Mouse (Mus musculus) forebrain, embryonic 14.5 days (tissue): Measurements from ENCODE around the gene Pip5k1b. TPM values are rescaled to one million over a fixed set of nuclear protein-coding genes. Genes with fewer than 3 reads are reported as not detected.

Experiments used
- ATAC-seq: fragments of 200-750 bp; cut with Nextera tagmentation; 2 replicates; pipeline ENCODE4 v1.8.0; 2017; ENCODE audit warnings: mild to moderate bottlenecking, moderate library complexity
- DNase-seq: peaks from one replicate; pipeline ENCODE4 v3.0.0-alpha.2; 2015; ENCODE audit warnings: low spot score
- H3K27ac ChIP-seq: fragments of 300-500 bp; sonication (generic); 2 replicates; pipeline ENCODE4 v1.5.1; 2014; ENCODE audit warnings: low read depth, mild to moderate bottlenecking, control low read depth, low read length, moderate library complexity
- H3K27me3 ChIP-seq: fragments of 300-500 bp; sonication (generic); replicated peaks from 2 replicates; pipeline ENCODE4 v1.6.1; 2014; ENCODE audit warnings: low read length, control low read depth, mixed read lengths; ENCODE audit not compliant: control insufficient read depth, insufficient read depth
- H3K36me3 ChIP-seq: fragments of 300-500 bp; sonication (generic); 2 replicates; pipeline ENCODE4 v1.6.1; 2014; ENCODE audit warnings: low read length, control low read depth; ENCODE audit not compliant: control insufficient read depth, insufficient read depth
- H3K4me1 ChIP-seq: fragments of 300-500 bp; sonication (generic); 2 replicates; pipeline ENCODE4 v1.6.1; 2014; ENCODE audit warnings: antibody characterized with exemption, low read length, control low read depth; ENCODE audit not compliant: control insufficient read depth, insufficient read depth
- H3K4me2 ChIP-seq: fragments of 300-500 bp; sonication (generic); 2 replicates; pipeline ENCODE4 v1.6.1; 2014; ENCODE audit warnings: mild to moderate bottlenecking, control low read depth, low read length
- H3K4me3 ChIP-seq: fragments of 300-500 bp; sonication (generic); 2 replicates; pipeline ENCODE4 v1.5.1; 2014; ENCODE audit warnings: low read depth, low read length, control low read depth
- H3K9ac ChIP-seq: fragments of 300-500 bp; sonication (generic); 2 replicates; pipeline ENCODE4 v1.6.1; 2014; ENCODE audit warnings: mild to moderate bottlenecking, low read length, control low read depth, moderate library complexity
- H3K9me3 ChIP-seq: fragments of 300-500 bp; sonication (generic); replicated peaks from 2 replicates; pipeline ENCODE4 v1.6.1; 2016; ENCODE audit warnings: low read length, control low read depth, mixed read lengths; ENCODE audit not compliant: control insufficient read depth
- WGBS: fragments of 180-500 bp; shearing (Covaris S2); extraction: QIAGEN DNeasy Blood & Tissue Kit; methylation state at CpG from one replicate; pipeline ENCODE4 v1.1.7; 2014; 5-methylcytosine and 5-hydroxymethylcytosine counted together
- polyA plus RNA-seq: library from polyadenylated mRNA; unstranded; fragments of >200 nt; fragmentation: Nextera tagmentation; extraction: Ambion mirVana; gene quantifications from 2 replicates; pipeline ENCODE4 v1.2.1, GENCODE M21; 2014

Pip5k1b gene
- polyA plus RNA-seq, 1 experiment from 2014 or later = 2.1 TPM

DNA sequence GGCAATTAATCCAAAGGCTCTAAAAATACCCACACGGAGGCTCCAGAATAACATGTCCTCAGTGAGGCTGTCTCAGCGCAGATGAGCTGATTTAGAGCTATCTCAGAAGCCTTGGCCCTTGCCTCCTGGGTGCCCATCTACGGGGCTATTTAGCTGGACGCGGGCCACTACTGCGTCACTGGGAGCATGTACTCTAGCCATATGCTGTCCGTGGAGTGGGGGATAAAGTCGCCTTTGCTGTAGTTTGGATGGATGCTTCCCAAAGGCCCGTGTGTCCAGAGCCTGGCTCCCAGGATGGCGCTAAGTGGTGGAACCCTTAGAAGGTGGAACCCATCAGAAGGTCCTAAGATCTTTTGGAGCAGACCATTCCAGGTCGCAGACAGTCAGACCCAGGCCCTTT lies 241.0 kb downstream of the Pip5k1b start:
- H3K27me3 ChIP-seq = no peaks in the 10 kb centered on the region
- H3K9ac ChIP-seq = no peak overlapping the region
- 96% methylated on average over 11 of the region's 11 CpGs for WGBS
- peaks cover 24% of the 10 kb centered on the region for H3K4me1 ChIP-seq
- H3K9me3 ChIP-seq = no peaks in the 10 kb centered on the region
- no peak overlapping the region for H3K4me3 ChIP-seq
- H3K4me2 ChIP-seq = no peak overlapping the region
- ATAC-seq = no peak
- H3K27ac ChIP-seq = no peak overlapping the region
- H3K36me3 ChIP-seq = no peaks in the 10 kb centered on the region
- no peak for DNase-seq

DNA sequence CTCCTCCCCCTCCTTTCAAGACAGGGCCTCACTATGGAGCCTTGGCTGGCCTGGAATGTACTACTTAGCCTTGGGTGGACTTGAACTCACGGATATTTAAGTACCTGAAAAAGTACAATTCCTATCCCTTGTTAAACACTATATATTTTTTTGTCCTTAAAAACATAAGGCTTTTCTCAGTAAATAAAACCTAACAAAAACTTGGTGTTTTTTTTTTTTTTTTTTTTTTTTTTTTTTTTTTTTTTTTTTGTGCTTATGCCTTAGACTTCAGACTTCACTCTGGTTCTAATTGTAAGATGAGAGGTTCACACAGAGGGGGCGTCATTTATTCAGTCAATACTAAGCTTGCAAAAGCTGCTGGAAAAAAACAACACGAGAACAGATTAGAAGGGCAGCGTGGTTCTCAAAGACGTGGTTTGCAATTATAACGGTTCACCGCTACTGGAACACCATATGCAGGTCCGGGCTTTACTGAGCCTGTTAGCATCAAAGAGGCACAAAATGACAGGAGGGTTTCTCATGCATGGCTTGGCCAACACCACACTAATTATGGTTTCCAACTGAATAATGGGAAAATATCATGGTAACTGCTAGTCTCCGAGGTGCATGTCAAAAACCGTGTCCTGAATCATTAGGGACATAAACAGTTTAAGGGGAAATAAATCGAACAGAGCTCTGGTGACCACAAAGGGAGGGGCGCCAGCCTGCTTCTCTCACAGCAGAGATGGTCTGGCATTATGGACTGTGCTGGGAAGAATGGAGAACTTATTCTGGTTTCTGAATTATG lies 242.9 kb downstream of the Pip5k1b start:
- Histone ChIP-seq H3K27me3 (no peaks in the 10 kb centered on the region), H3K9me3 (no peaks in the 10 kb centered on the region), H3K4me1 (peaks cover 27% of the 10 kb centered on the region), H3K4me3 (no peak overlapping the region), H3K36me3 (no peaks in the 10 kb centered on the region), H3K4me2 (no peak overlapping the region), H3K9ac (no peak overlapping the region), H3K27ac (0 out of 2 replicates have a peak overlapping the region, but pooled peaks have one; percentile 1)
- peak; percentile 90 for DNase-seq
- peak; percentile 58 for ATAC-seq
- WGBS = 6% methylated on average over 12 of the region's 12 CpGs

DNA sequence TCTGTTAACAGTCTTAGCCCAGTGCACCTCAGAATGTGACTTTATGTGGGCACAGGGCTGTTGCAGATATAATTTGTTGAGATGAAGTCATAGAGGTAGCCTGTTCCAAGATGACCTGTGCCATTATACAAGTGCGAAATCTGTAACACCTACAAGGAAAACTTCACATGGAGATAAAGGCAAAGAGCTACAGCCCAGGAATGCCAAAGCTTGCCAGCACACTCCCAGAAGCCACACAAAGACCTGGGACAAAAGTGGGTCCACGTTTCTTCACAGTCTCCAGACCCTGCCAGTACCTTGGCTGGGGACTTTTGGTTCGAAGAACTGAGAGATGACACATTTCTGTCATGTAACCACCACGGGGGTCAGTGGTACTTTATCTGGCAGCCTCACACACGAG lies 243.6 kb downstream of the Pip5k1b start:
- no peaks in the 10 kb centered on the region for H3K9me3 ChIP-seq
- DNase-seq (no peak), ATAC-seq (no peak)
- no peaks in the 10 kb centered on the region for H3K27me3 ChIP-seq
- H3K4me2 ChIP-seq = no peak overlapping the region
- no peak overlapping the region for H3K9ac ChIP-seq
- 68% methylated on average over 5 of the region's 5 CpGs for WGBS
- peaks cover 26% of the 10 kb centered on the region for H3K4me1 ChIP-seq
- no peak overlapping the region for H3K4me3 ChIP-seq
- H3K27ac ChIP-seq = no peak overlapping the region
- H3K36me3 ChIP-seq = no peaks in the 10 kb centered on the region

DNA sequence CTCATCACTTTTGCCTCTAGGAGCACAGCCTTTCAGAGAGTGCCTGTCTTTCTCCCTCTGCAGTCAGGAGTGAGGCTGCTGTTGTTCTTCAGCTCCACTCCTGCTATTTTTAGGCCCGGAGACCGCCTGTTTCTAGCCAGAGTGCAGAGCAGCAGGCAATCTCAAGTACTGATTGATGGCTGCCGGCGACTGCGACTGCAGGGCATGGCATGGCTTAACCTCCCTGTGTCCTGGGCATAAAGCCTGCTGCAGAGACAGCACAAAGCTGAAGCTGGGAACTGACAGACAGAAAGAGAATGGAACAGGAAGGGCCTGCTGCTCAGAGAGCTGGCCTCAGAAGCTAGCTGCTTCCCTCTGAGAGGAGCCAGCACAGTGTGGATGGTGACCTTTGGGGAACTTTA lies 247.4 kb downstream of the Pip5k1b start:
- Histone ChIP-seq H3K4me3 (no peak overlapping the region), H3K36me3 (no peaks in the 10 kb centered on the region), H3K9me3 (no peaks in the 10 kb centered on the region), H3K4me2 (no peak overlapping the region), H3K4me1 (peaks cover 10% of the 10 kb centered on the region; the same call in 1 of the 2 replicates), H3K27ac (peak overlapping the region; percentile 46; the same call in 1 of the 2 replicates), H3K27me3 (no peaks in the 10 kb centered on the region), H3K9ac (peak overlapping the region; percentile 40)
- DNase-seq = peak; percentile 36
- no peak; the same call in 1 of the 2 replicates for ATAC-seq
- WGBS = 15% methylated on average over 5 of the region's 5 CpGs

DNA sequence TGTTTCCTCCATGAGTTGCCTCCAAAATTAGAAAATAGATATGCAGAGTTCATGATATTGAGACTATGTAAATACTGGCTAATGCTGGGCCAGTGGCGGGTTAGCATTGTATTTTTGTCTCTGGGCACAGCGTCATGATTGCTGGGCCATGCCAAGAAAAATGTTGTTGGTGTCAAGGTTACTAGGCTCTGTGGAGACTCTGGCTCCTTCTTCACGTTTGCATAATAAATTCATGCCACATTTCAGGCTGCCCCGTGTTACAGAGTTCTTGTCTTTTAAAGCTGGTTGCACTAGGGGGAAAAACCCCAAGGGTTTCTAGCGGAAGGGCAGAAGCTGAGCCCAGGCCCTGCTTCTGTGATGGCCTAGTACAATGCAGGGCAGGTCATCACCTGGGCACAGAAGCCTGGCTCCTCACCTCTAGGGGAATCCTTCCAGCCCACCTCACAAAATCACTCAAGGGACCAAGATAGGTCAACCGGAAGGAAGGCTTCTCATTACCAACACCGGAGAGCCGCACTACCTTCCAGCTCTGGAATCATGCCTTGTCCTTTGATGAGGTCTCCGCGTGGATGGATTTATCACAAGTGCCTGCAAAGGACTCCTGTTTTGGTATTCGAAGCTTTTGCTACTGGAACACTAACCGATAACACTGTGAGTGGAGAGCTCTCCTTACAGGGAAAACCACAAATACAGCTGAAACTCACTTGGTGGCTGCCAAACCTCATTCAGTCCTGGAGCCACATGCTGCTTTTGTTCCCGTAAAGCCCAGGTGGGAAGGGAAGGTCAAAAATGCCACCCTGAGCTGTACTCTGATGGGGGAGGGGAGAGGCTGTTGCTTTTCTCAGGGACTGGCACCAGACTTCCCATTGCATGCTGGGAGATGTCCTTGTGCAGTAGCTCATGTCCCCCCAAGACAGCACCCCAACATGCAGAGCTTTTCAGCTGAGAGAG lies 248.1 kb downstream of the Pip5k1b start:
- Histone ChIP-seq H3K36me3 (no peaks in the 10 kb centered on the region), H3K4me1 (peaks cover 8% of the 10 kb centered on the region; the same call in 1 of the 2 replicates), H3K9ac (0 out of 2 replicates have a peak overlapping the region, but pooled peaks have one; percentile 40), H3K4me3 (no peak overlapping the region), H3K9me3 (no peaks in the 10 kb centered on the region), H3K4me2 (no peak overlapping the region), H3K27ac (peak overlapping the region; percentile 46; the same call in 1 of the 2 replicates), H3K27me3 (no peaks in the 10 kb centered on the region)
- ATAC-seq = no peak
- WGBS = 65% methylated on average over 13 of the region's 13 CpGs
- DNase-seq = no peak

DNA sequence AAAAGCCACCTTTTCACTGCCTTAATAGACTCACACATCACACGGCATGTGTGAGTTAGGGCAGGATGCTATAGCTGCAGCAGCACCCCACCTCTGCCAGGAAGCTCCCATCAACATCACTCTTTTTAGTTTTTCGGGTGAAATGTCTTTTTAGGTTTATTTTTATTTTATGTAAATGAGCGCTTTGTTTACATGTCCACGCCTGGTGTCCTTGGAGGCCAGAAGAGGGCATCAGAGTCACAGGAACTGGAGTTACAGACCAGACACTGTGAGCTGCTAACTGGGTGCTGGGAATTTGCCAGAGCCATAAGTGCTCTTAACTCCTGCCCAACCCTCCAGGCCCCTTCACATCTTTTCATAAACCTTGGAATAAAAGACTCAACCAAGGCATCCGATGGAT lies 249.3 kb downstream of the Pip5k1b start:
- H3K9me3 ChIP-seq = no peaks in the 10 kb centered on the region
- no peak overlapping the region for H3K4me2 ChIP-seq
- H3K36me3 ChIP-seq = no peaks in the 10 kb centered on the region
- 91% methylated on average over 5 of the region's 5 CpGs for WGBS
- no peak overlapping the region for H3K4me3 ChIP-seq
- DNase-seq = no peak
- no peak overlapping the region for H3K27ac ChIP-seq
- no peaks in the 10 kb centered on the region for H3K27me3 ChIP-seq
- H3K4me1 ChIP-seq = peaks cover 13% of the 10 kb centered on the region; the same call in 1 of the 2 replicates
- no peak overlapping the region for H3K9ac ChIP-seq
- ATAC-seq = no peak

DNA sequence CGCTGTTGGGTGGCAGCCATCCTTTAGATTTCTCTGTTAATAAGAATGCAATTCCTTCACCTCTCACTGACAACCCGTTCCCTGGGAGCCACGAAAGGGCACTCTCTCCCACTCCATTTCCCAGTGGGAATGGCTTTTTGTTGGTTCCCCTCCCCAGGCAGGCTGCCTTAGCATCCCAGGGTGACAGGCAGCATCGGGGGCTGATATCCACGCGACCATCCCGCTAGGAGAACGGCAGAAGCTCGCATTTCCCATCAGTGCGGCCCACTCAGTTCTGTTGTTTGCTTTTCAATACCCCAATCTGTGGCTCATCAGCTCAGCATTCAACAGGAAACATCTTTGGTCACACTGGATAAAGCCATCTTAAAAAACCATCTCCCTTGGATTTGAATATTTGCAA lies 253.5 kb downstream of the Pip5k1b start:
- H3K36me3 ChIP-seq = no peaks in the 10 kb centered on the region
- H3K9me3 ChIP-seq = no peaks in the 10 kb centered on the region
- ATAC-seq = no peak
- no peak for DNase-seq
- H3K4me1 ChIP-seq = peaks cover 5% of the 10 kb centered on the region; the same call in 1 of the 2 replicates
- 48% methylated on average over 10 of the region's 10 CpGs for WGBS
- no peak overlapping the region for H3K4me2 ChIP-seq
- no peak overlapping the region for H3K4me3 ChIP-seq
- no peak overlapping the region for H3K9ac ChIP-seq
- H3K27ac ChIP-seq = no peak overlapping the region
- H3K27me3 ChIP-seq = no peaks in the 10 kb centered on the region

DNA sequence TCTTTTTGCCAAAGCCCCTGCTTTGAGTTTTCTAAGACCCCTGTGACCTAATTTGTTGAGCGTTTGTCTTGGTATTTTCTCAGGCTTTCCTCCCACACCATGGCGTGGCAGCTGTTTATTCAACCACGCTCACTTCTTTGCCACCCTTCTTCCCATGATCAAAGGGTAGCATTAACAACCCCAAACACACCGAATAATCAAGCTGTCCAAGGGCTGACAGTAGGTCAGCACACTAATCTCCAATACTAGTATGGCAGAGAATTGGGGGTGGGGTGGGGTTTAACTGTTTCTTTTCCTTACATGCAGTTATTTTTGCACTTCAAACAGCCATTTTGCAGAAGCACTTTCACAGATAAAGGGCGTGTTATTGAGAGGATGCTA lies 253.9 kb downstream of the Pip5k1b start:
- WGBS = 13% methylated on average over 5 of the region's 5 CpGs
- no peak overlapping the region for H3K27ac ChIP-seq
- no peak overlapping the region for H3K4me2 ChIP-seq
- 0 out of 2 replicates have a peak, but pooled peaks have one; percentile 12 for ATAC-seq
- no peak overlapping the region for H3K9ac ChIP-seq
- H3K4me3 ChIP-seq = no peak overlapping the region
- H3K4me1 ChIP-seq = peaks cover 5% of the 10 kb centered on the region; the same call in 1 of the 2 replicates
- no peaks in the 10 kb centered on the region for H3K9me3 ChIP-seq
- no peaks in the 10 kb centered on the region for H3K36me3 ChIP-seq
- no peak for DNase-seq
- no peaks in the 10 kb centered on the region for H3K27me3 ChIP-seq
